Mouse (Mus musculus): ENCODE measurements at regions not wholly inside any gene's neighbourhood (a gene's known extent, or its start where the extent isn't known, plus 50 kb on each side); places are given as distances from the start of the nearest gene placed in this dataset.
"Not testable (repeated sequence)": the region's sequence is repeated elsewhere in the genome, so short reads cannot be mapped to it uniquely, and the experiment has no call there.

GRCm38 (mm10) chr12:22745556-22745955 is 1034.5 kb downstream of the Gm10330 start:
- not testable (repeated sequence) for H3K36me3 ChIP-seq (ENCODE audit: control insufficient read depth, insufficient read depth, low read length); H3K9me3 ChIP-seq (ENCODE audit: control insufficient read depth, low read length); H3K9ac ChIP-seq (ENCODE audit: low read length); H3K27ac ChIP-seq (ENCODE audit: low read depth, low read length); H3K27me3 ChIP-seq (ENCODE audit: control insufficient read depth, insufficient read depth, low read length); ATAC-seq (ENCODE audit: insufficient read depth, low FRiP score, low TSS enrichment); H3K4me1 ChIP-seq (ENCODE audit: control insufficient read depth, insufficient read depth, low read length)
- Histone ChIP-seq H3K4me3 (ENCODE audit: low read depth, low read length) (peak overlapping the region; percentile 23), H3K4me2 (ENCODE audit: low read depth) (peak overlapping the region; percentile 25)
- DNase-seq (ENCODE audit: low spot score) = peak; percentile 33
- 2% methylated on average over 18 of the region's 40 CpGs for WGBS

- DNase-seq (ENCODE audit: low spot score); H3K9ac ChIP-seq (ENCODE audit: low read length); H3K27ac ChIP-seq (ENCODE audit: low read depth, low read length); H3K27me3 ChIP-seq (ENCODE audit: control insufficient read depth, insufficient read depth, low read length); H3K9me3 ChIP-seq (ENCODE audit: control insufficient read depth, low read length); H3K36me3 ChIP-seq (ENCODE audit: control insufficient read depth, insufficient read depth, low read length); ATAC-seq (ENCODE audit: insufficient read depth, low FRiP score, low TSS enrichment); H3K4me1 ChIP-seq (ENCODE audit: control insufficient read depth, insufficient read depth, low read length): not testable (repeated sequence)
- peak overlapping the region; percentile 25 for H3K4me2 ChIP-seq (ENCODE audit: low read depth)
- 3% methylated on average over 24 of the region's 43 CpGs for WGBS
- peak overlapping the region; percentile 23 for H3K4me3 ChIP-seq (ENCODE audit: low read depth, low read length)
These were observed 1035.0 kb downstream of the Gm10330 start for GRCm38 (mm10) chr12:22745067-22745466.

Measured in neural tube, embryonic 11.5 days (tissue).